Mouse (Mus musculus) embryonic facial prominence, embryonic 15.5 days (tissue): ENCODE measurements around the gene Gm26602. TPM values are rescaled to one million over a fixed set of nuclear protein-coding genes. Genes with fewer than 3 reads are reported as not detected.
"Not testable (repeated sequence)": the region's sequence is repeated elsewhere in the genome, so short reads cannot be mapped to it uniquely, and the experiment has no call there.

Experiments
- ATAC-seq: fragments of 200-750 bp; cut with Nextera tagmentation; 2 replicates; pipeline ENCODE4 v1.8.0; 2017; ENCODE audit warnings: low read depth, moderate TSS enrichment; ENCODE audit not compliant: insufficient number of reproducible peaks, low FRiP score, low TSS enrichment
- H3K27ac ChIP-seq: fragments of 300-500 bp; sonication (generic); replicated peaks from 2 replicates; pipeline ENCODE4 v1.5.1; 2015; ENCODE audit warnings: mild to moderate bottlenecking, inconsistent platforms
- H3K27me3 ChIP-seq: fragments of 300-500 bp; sonication (generic); 2 replicates; pipeline ENCODE4 v1.6.1; 2015; ENCODE audit warnings: inconsistent platforms
- H3K36me3 ChIP-seq: fragments of 300-500 bp; sonication (generic); 2 replicates; pipeline ENCODE4 v1.6.1; 2015; ENCODE audit warnings: mild to moderate bottlenecking, inconsistent platforms
- H3K4me1 ChIP-seq: fragments of 300-500 bp; sonication (generic); 2 replicates; pipeline ENCODE4 v1.6.1; 2015; ENCODE audit warnings: inconsistent platforms
- H3K4me2 ChIP-seq: fragments of 300-500 bp; sonication (generic); replicated peaks from 2 replicates; pipeline ENCODE4 v1.6.1; 2015; ENCODE audit warnings: mild to moderate bottlenecking, inconsistent platforms
- H3K4me3 ChIP-seq: fragments of 300-500 bp; sonication (generic); replicated peaks from 2 replicates; pipeline ENCODE4 v1.5.1; 2015; ENCODE audit warnings: mild to moderate bottlenecking, inconsistent platforms
- H3K9ac ChIP-seq: fragments of 300-500 bp; sonication (generic); 2 replicates; pipeline ENCODE4 v1.6.1; 2015; ENCODE audit warnings: inconsistent platforms
- H3K9me3 ChIP-seq: fragments of 300-500 bp; sonication (generic); replicated peaks from 2 replicates; pipeline ENCODE4 v1.6.1; 2016; ENCODE audit warnings: inconsistent platforms
- WGBS: fragments of 180-500 bp; shearing (Covaris S2); methylation state at CpG from one replicate; pipeline ENCODE4 v1.1.7; 2015; 5-methylcytosine and 5-hydroxymethylcytosine counted together
- polyA plus RNA-seq: library from polyadenylated mRNA; unstranded; fragments of >200 nt; fragmentation: Nextera tagmentation; extraction: Ambion mirVana; gene quantifications from 2 replicates; pipeline ENCODE4 v1.2.1, GENCODE M21; 2015

The Gm26602 gene
- polyA plus RNA-seq, 1 experiment from 2014 or later = 5.2 TPM

GRCm38 (mm10) chr10:79886054-79886453, 24.6 kb upstream of the Gm26602 start, which contains the start of gene Elane:
Gene Elane, plus strand, starts transcription at chr10:79886247.
- Histone ChIP-seq H3K36me3 (no peaks in the 10 kb centered on the region), H3K4me3 (no peak within 1 kb of the TSS), H3K4me1 (peaks cover 27% of the 10 kb centered on the region), H3K27ac (no peak within 1 kb of the TSS), H3K9ac (no peak within 1 kb of the TSS), H3K4me2 (no peak within 1 kb of the TSS), H3K9me3 (no peaks in the 10 kb centered on the region), H3K27me3 (peaks cover 7% of the 10 kb centered on the region; the same call in 1 of the 2 replicates)
- ATAC-seq = no peak
- WGBS = 78% methylated on average over 6 of the region's 6 CpGs

- ATAC-seq = no peak
- H3K4me1 ChIP-seq = peaks cover 25% of the 10 kb centered on the region
- H3K27me3 ChIP-seq = peaks cover 7% of the 10 kb centered on the region; the same call in 1 of the 2 replicates
- WGBS = 80% methylated on average over 8 of the region's 8 CpGs
- H3K36me3 ChIP-seq = no peaks in the 10 kb centered on the region
- H3K27ac ChIP-seq = no peak overlapping the region
- no peaks in the 10 kb centered on the region for H3K9me3 ChIP-seq
- no peak overlapping the region for H3K9ac ChIP-seq
- no peak overlapping the region for H3K4me2 ChIP-seq
- no peak overlapping the region for H3K4me3 ChIP-seq
Observed at GRCm38 (mm10) chr10:79886611-79887010, 24.0 kb upstream of the Gm26602 start.

GRCm38 (mm10) chr10:79889386-79889785, 21.3 kb upstream of the Gm26602 start:
- H3K27ac ChIP-seq = no peak overlapping the region
- no peak overlapping the region for H3K4me2 ChIP-seq
- 75% methylated on average over 2 of the region's 2 CpGs for WGBS
- no peak overlapping the region for H3K4me3 ChIP-seq
- no peaks in the 10 kb centered on the region for H3K9me3 ChIP-seq
- no peaks in the 10 kb centered on the region for H3K27me3 ChIP-seq
- ATAC-seq = no peak
- H3K9ac ChIP-seq = no peak overlapping the region
- peaks cover 2% of the 10 kb centered on the region; the same call in 1 of the 2 replicates for H3K36me3 ChIP-seq
- 0 out of 2 replicates have a peak, but pooled peaks cover 4% of the 10 kb centered on the region for H3K4me1 ChIP-seq

GRCm38 (mm10) chr10:79890670-79891069, 20.0 kb upstream of the Gm26602 start, which contains the start of gene Cfd:
Gene Cfd, plus strand, starts transcription at chr10:79890853.
- Histone ChIP-seq H3K4me1 (0 out of 2 replicates have a peak, but pooled peaks cover 4% of the 10 kb centered on the region), H3K4me2 (no peak within 1 kb of the TSS), H3K4me3 (no peak within 1 kb of the TSS), H3K27me3 (no peaks in the 10 kb centered on the region), H3K27ac (no peak within 1 kb of the TSS), H3K36me3 (peaks cover 12% of the 10 kb centered on the region), H3K9ac (no peak within 1 kb of the TSS), H3K9me3 (no peaks in the 10 kb centered on the region)
- ATAC-seq = no peak
- 36% methylated on average over 5 of the region's 5 CpGs for WGBS

- not testable (repeated sequence) for H3K9me3 ChIP-seq, H3K4me2 ChIP-seq, H3K27ac ChIP-seq, H3K4me3 ChIP-seq, ATAC-seq, H3K4me1 ChIP-seq, H3K27me3 ChIP-seq, H3K9ac ChIP-seq
- WGBS = 40% methylated on average over 22 of the region's 22 CpGs
- peaks cover 32% of the 10 kb centered on the region for H3K36me3 ChIP-seq
Observed at GRCm38 (mm10) chr10:79892451-79893118, 18.1 kb upstream of the Gm26602 start.

GRCm38 (mm10) chr10:79896306-79896705, 14.3 kb upstream of the Gm26602 start:
- H3K4me3 ChIP-seq = no peak overlapping the region
- H3K9me3 ChIP-seq = no peaks in the 10 kb centered on the region
- 88% methylated on average over 16 of the region's 16 CpGs for WGBS
- no peak overlapping the region for H3K9ac ChIP-seq
- no peaks in the 10 kb centered on the region for H3K27me3 ChIP-seq
- ATAC-seq = no peak
- 0 out of 2 replicates have a peak, but pooled peaks cover 4% of the 10 kb centered on the region for H3K4me1 ChIP-seq
- no peak overlapping the region for H3K27ac ChIP-seq
- no peak overlapping the region for H3K4me2 ChIP-seq
- H3K36me3 ChIP-seq = peaks cover 63% of the 10 kb centered on the region

- Histone ChIP-seq H3K4me2 (no peak overlapping the region), H3K27me3 (no peaks in the 10 kb centered on the region), H3K9ac (no peak overlapping the region), H3K27ac (no peak overlapping the region), H3K4me3 (no peak overlapping the region), H3K36me3 (peaks cover 63% of the 10 kb centered on the region), H3K9me3 (no peaks in the 10 kb centered on the region), H3K4me1 (0 out of 2 replicates have a peak, but pooled peaks cover 4% of the 10 kb centered on the region)
- ATAC-seq = no peak
- WGBS = 83% methylated on average over 13 of the region's 13 CpGs
Observed at GRCm38 (mm10) chr10:79896814-79897213, 13.8 kb upstream of the Gm26602 start.

- ATAC-seq = no peak
- Histone ChIP-seq H3K27ac (no peak overlapping the region), H3K27me3 (no peaks in the 10 kb centered on the region), H3K36me3 (peaks cover 67% of the 10 kb centered on the region), H3K9me3 (no peaks in the 10 kb centered on the region), H3K9ac (no peak overlapping the region), H3K4me3 (no peak overlapping the region), H3K4me1 (0 out of 2 replicates have a peak, but pooled peaks cover 4% of the 10 kb centered on the region), H3K4me2 (no peak overlapping the region)
- WGBS = 52% methylated on average over 20 of the region's 20 CpGs
Observed at GRCm38 (mm10) chr10:79897316-79898245, 13.1 kb upstream of the Gm26602 start.

- H3K27ac ChIP-seq = no peak overlapping the region
- WGBS = 49% methylated on average over 2 of the region's 2 CpGs
- no peak overlapping the region for H3K4me3 ChIP-seq
- no peaks in the 10 kb centered on the region for H3K27me3 ChIP-seq
- H3K4me1 ChIP-seq = no peaks in the 10 kb centered on the region
- H3K9me3 ChIP-seq = no peaks in the 10 kb centered on the region
- H3K9ac ChIP-seq = no peak overlapping the region
- ATAC-seq = no peak
- H3K4me2 ChIP-seq = no peak overlapping the region
- peaks cover 79% of the 10 kb centered on the region for H3K36me3 ChIP-seq
Observed at GRCm38 (mm10) chr10:79900951-79901410, 9.7 kb upstream of the Gm26602 start.

GRCm38 (mm10) chr10:79906712-79907111, 3.9 kb upstream of the Gm26602 start:
- WGBS = 90% methylated on average over 9 of the region's 9 CpGs

GRCm38 (mm10) chr10:79907415-79907814, 3.2 kb upstream of the Gm26602 start:
- Histone ChIP-seq H3K27me3 (no peaks in the 10 kb centered on the region), H3K4me3 (no peak overlapping the region), H3K4me1 (peaks cover 19% of the 10 kb centered on the region), H3K9me3 (no peaks in the 10 kb centered on the region), H3K9ac (no peak overlapping the region), H3K4me2 (no peak overlapping the region), H3K36me3 (peaks cover 59% of the 10 kb centered on the region), H3K27ac (no peak overlapping the region)
- no peak for ATAC-seq
- WGBS = 92% methylated on average over 10 of the region's 10 CpGs

More at GRCm38 (mm10) chr10:79906712-79907111, 3.9 kb upstream of the Gm26602 start:
- H3K9ac ChIP-seq = no peak overlapping the region
- H3K9me3 ChIP-seq = no peaks in the 10 kb centered on the region
- peaks cover 55% of the 10 kb centered on the region for H3K36me3 ChIP-seq
- H3K27ac ChIP-seq = no peak overlapping the region
- H3K4me3 ChIP-seq = no peak overlapping the region
- H3K4me2 ChIP-seq = no peak overlapping the region
- H3K4me1 ChIP-seq = peaks cover 17% of the 10 kb centered on the region
- no peak for ATAC-seq
- H3K27me3 ChIP-seq = no peaks in the 10 kb centered on the region
